Mouse (Mus musculus) MEL (cell line): Measurements from ENCODE around the gene Mbnl1. TPM values are rescaled to one million over a fixed set of nuclear protein-coding genes. Genes with fewer than 3 reads are reported as not detected.

ENCODE experiments used
- DNase-seq: peaks from one replicate; pipeline ENCODE4 v3.0.0; 2011; ENCODE audit warnings: low read depth, low spot score
- H3K27ac ChIP-seq: 2 replicates; pipeline ENCODE4 v1.5.1; 2012; ENCODE audit warnings: low read depth, mild to moderate bottlenecking, control low read depth, low read length, moderate library complexity; ENCODE audit not compliant: control insufficient read depth
- H3K27me3 ChIP-seq, 2 experiments: fragments of 150-350 bp in 1 of 2; sonication (generic) in 1 of 2; 2 replicates each; pipeline ENCODE4 v1.6.1; 2012; ENCODE audit warnings: low read length in 2 of 2, mild to moderate bottlenecking in 2 of 2, improper control_type of control experiment in 1 of 2, moderate library complexity in 1 of 2; ENCODE audit not compliant: insufficient read depth in 2 of 2, control insufficient read depth in 1 of 2
- H3K36me3 ChIP-seq, 2 experiments: 2 replicates each; pipeline ENCODE4 v1.6.1; 2012 to 2014; ENCODE audit warnings: low read length in 2 of 2, improper control_type of control experiment in 1 of 2, inconsistent platforms in 1 of 2, mild to moderate bottlenecking in 1 of 2; ENCODE audit not compliant: insufficient read depth in 2 of 2, control insufficient read depth in 1 of 2
- H3K4me1 ChIP-seq, 2 experiments: fragments of 150-350 bp in 1 of 2; sonication (generic) in 1 of 2; 2 replicates each; pipeline ENCODE4 v1.6.1; 2012; ENCODE audit warnings: low read length in 2 of 2, improper control_type of control experiment in 1 of 2, mild to moderate bottlenecking in 1 of 2; ENCODE audit not compliant: insufficient read depth in 2 of 2, control insufficient read depth in 1 of 2
- H3K4me3 ChIP-seq, 2 experiments: fragments of 150-350 bp in 1 of 2; sonication (generic) in 1 of 2; 2 replicates each; pipeline ENCODE4 v1.5.1; 2012; ENCODE audit warnings: low read depth in 2 of 2, low read length in 2 of 2, mild to moderate bottlenecking in 2 of 2, moderate library complexity in 2 of 2, control low read depth in 1 of 2, improper control_type of control experiment in 1 of 2; ENCODE audit not compliant: control insufficient read depth in 1 of 2, insufficient read depth in 1 of 2
- H3K79me2 ChIP-seq: 2 replicates; pipeline ENCODE4 v1.6.1; 2012; ENCODE audit warnings: mild to moderate bottlenecking, low read length, moderate library complexity; ENCODE audit not compliant: control insufficient read depth, poor library complexity, insufficient read depth
- H3K9ac ChIP-seq: 2 replicates; pipeline ENCODE4 v1.6.1; 2012; ENCODE audit warnings: low read depth, mild to moderate bottlenecking, control low read depth, low read length, moderate library complexity; ENCODE audit not compliant: control insufficient read depth, poor library complexity, severe bottlenecking
- H3K9me3 ChIP-seq: fragments of 150-350 bp; sonication (generic); replicated peaks from 2 replicates; pipeline ENCODE4 v1.6.1; 2012; ENCODE audit warnings: mild to moderate bottlenecking, low read length, improper control_type of control experiment, moderate library complexity; ENCODE audit not compliant: insufficient read depth
- BHLHE40 ChIP-seq: IDR thresholded peaks from 2 replicates; pipeline ENCODE4 v1.6.1; 2012; ENCODE audit warnings: low read depth, mild to moderate bottlenecking, inconsistent platforms, low read length, improper control_type of control experiment, borderline replicate concordance
- CHD1 ChIP-seq: IDR thresholded peaks from 2 replicates; pipeline ENCODE4 v1.6.1; 2012; ENCODE audit warnings: low read depth, mild to moderate bottlenecking, inconsistent platforms, low read length, improper control_type of control experiment
- ELF1 ChIP-seq: IDR thresholded peaks from 2 replicates; pipeline ENCODE4 v1.6.1; 2014; ENCODE audit warnings: low read depth, mild to moderate bottlenecking, inconsistent platforms, low read length, improper control_type of control experiment, moderate library complexity
- GABPA ChIP-seq: IDR thresholded peaks from 2 replicates; pipeline ENCODE4 v1.6.1; 2012; ENCODE audit warnings: low read depth, mild to moderate bottlenecking, inconsistent platforms, low read length, improper control_type of control experiment, moderate library complexity
- JUND ChIP-seq: IDR thresholded peaks from 2 replicates; pipeline ENCODE4 v1.6.1; 2011; ENCODE audit warnings: low read depth, mild to moderate bottlenecking, improper control_type of control experiment, low read length
- MAFK ChIP-seq: IDR thresholded peaks from 2 replicates; pipeline ENCODE4 v1.6.1; 2011; ENCODE audit warnings: low read depth, mild to moderate bottlenecking, low read length, improper control_type of control experiment, borderline replicate concordance
- MAZ ChIP-seq: IDR thresholded peaks from 2 replicates; pipeline ENCODE4 v1.6.1; 2012; ENCODE audit warnings: low read depth, mild to moderate bottlenecking, inconsistent platforms, low read length, improper control_type of control experiment
- MEF2A ChIP-seq: IDR thresholded peaks from 2 replicates; pipeline ENCODE4 v1.6.1; 2014; ENCODE audit warnings: low read depth, mild to moderate bottlenecking, inconsistent platforms, low read length, improper control_type of control experiment; ENCODE audit not compliant: poor library complexity, insufficient replicate concordance, severe bottlenecking; ENCODE audit errors: extremely low read depth
- MXI1 ChIP-seq: IDR thresholded peaks from 2 replicates; pipeline ENCODE4 v1.6.1; 2011; ENCODE audit warnings: mild to moderate bottlenecking, low read depth, low read length, improper control_type of control experiment
- MYC ChIP-seq: IDR thresholded peaks from 2 replicates; pipeline ENCODE4 v1.6.1; 2011; ENCODE audit warnings: low read depth, mild to moderate bottlenecking, low read length, improper control_type of control experiment, moderate library complexity
- NELFE ChIP-seq: IDR thresholded peaks from 2 replicates; pipeline ENCODE4 v1.6.1; 2011; ENCODE audit warnings: low read depth, low read length, improper control_type of control experiment
- NRF1 ChIP-seq: IDR thresholded peaks from 2 replicates; pipeline ENCODE4 v1.6.1; 2014; ENCODE audit warnings: low read depth, mild to moderate bottlenecking, inconsistent platforms, low read length, improper control_type of control experiment, moderate library complexity; ENCODE audit not compliant: poor library complexity, insufficient read depth, severe bottlenecking
- POLR2AphosphoS2 ChIP-seq: IDR thresholded peaks from 2 replicates; pipeline ENCODE4 v1.6.1; 2011; ENCODE audit warnings: low read length, improper control_type of control experiment
- RAD21 ChIP-seq: IDR thresholded peaks from 2 replicates; pipeline ENCODE4 v1.6.1; 2011; ENCODE audit warnings: mild to moderate bottlenecking, low read depth, low read length, improper control_type of control experiment
- RCOR1 ChIP-seq: IDR thresholded peaks from 2 replicates; pipeline ENCODE4 v1.6.1; 2012; ENCODE audit warnings: low read depth, mild to moderate bottlenecking, inconsistent platforms, low read length, improper control_type of control experiment
- SMC3 ChIP-seq: IDR thresholded peaks from 2 replicates; pipeline ENCODE4 v1.6.1; 2011; ENCODE audit warnings: low read depth, low read length, improper control_type of control experiment
- TAL1 ChIP-seq: IDR thresholded peaks from 2 replicates; pipeline ENCODE4 v1.6.1; 2012; ENCODE audit warnings: mild to moderate bottlenecking, inconsistent platforms, low read length, moderate library complexity, mixed read lengths
- TCF12 ChIP-seq: IDR thresholded peaks from 2 replicates; pipeline ENCODE4 v1.6.1; 2014; ENCODE audit warnings: low read depth, mild to moderate bottlenecking, inconsistent platforms, low read length, improper control_type of control experiment, moderate library complexity
- ZKSCAN1 ChIP-seq: IDR thresholded peaks from 2 replicates; pipeline ENCODE4 v1.6.1; 2012; ENCODE audit warnings: low read depth, mild to moderate bottlenecking, inconsistent platforms, low read length, improper control_type of control experiment, moderate library complexity
- ZNF384 ChIP-seq: IDR thresholded peaks from 2 replicates; pipeline ENCODE4 v1.6.1; 2012; ENCODE audit warnings: low read depth, mild to moderate bottlenecking, inconsistent platforms, low read length, improper control_type of control experiment
- polyA plus RNA-seq, 2 experiments: library from polyadenylated mRNA; stranded (reverse) in 1 of 2; unstranded in 1 of 2; fragments of >175 nt in 1 of 2; fragments of >200 nt in 1 of 2; gene quantifications; 2 replicates each; pipeline versions ENCODE4 v1.2.1 to v1.2.4; 2012; ENCODE audit warnings: low replicate concordance in 2 of 2, low read depth in 1 of 2; ENCODE audit not compliant: insufficient read length in 2 of 2, insufficient read depth in 1 of 2, missing spikeins in 1 of 2
- total RNA-seq: library from RNA; depleted of rRNA; stranded (reverse); fragments of 300-350 nt; gene quantifications from 2 replicates; pipeline ENCODE4 v1.2.3, GENCODE M21; 2012

Gene Mbnl1
- total and polyA plus RNA-seq, 3 experiments, result 250 to 371 (median 341) TPM

DNA sequence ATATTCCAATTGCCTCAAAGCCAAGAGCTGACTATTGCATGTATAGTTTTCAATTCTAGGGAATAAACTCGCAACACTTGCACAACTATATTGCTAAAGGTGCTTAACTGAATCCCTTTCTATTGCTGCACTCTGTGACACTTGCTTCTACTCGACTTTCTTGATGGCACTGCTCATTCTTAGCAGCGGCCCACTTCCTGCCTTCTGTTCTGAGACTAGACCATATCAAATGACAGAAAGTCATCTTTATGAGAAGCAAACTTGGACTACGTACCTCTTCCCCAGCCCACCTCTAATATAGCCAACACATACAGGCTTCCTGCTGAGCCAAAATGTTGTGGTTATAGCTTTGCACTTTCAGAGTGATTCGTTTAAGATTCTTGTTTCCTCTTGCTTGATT is 23.6 kb downstream of the Mbnl1 start:
- H3K4me1 ChIP-seq, result peaks cover 21 to 24% of the 10 kb centered on the region in 2 experiments
- H3K79me2 ChIP-seq, result peaks cover 40% of the 10 kb centered on the region
- no peak overlapping the region for H3K4me3 ChIP-seq
- H3K9ac ChIP-seq, result no peak overlapping the region
- H3K9me3 ChIP-seq, result no peaks in the 10 kb centered on the region
- no peak for DNase-seq
- H3K27me3 ChIP-seq, result no peaks in the 10 kb centered on the region
- TF ChIP-seq TAL1, result no peak
- TF ChIP-seq NRF1, result no peak
- no peak for TF ChIP-seq SMC3
- TF ChIP-seq POLR2AphosphoS2, result no peak
- H3K36me3 ChIP-seq, result peaks cover 12 to 42% of the 10 kb centered on the region in 2 experiments
- no peak overlapping the region for H3K27ac ChIP-seq

DNA sequence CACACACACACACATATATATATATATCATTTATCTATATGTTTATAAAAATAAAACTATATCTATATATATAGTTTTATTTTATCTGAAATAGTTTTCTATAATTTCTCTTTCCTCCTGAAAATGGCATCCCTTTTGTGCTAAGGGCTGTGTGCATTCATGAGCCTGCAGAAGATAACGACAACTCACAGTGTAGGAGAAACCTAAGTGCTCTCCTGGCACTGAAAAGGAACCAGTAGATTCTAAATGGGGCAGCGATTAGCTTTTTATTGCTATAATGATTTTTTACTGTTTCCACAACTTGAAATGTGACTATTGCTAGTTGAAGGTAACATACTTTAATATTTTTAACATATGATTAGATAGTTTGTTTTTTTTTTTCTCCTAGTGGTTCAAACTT is 25.5 kb downstream of the Mbnl1 start:
- Histone ChIP-seq H3K9me3 (no peaks in the 10 kb centered on the region), H3K27ac (peak overlapping the region; percentile 99), H3K79me2 (peaks cover 60% of the 10 kb centered on the region), H3K27me3 (no peaks in the 10 kb centered on the region), H3K4me1 (peaks cover 21 to 26% of the 10 kb centered on the region in 2 experiments), H3K4me3 (peak overlapping the region in 1 of 2 experiments; percentile 52; a peak in 2 of 4 replicates), H3K9ac (peak overlapping the region; percentile 98), H3K36me3 (peaks cover 12 to 46% of the 10 kb centered on the region in 2 experiments)
- DNase-seq, result peak; percentile 54
- TF ChIP-seq MYC (no peak), JUND (no peak), CHD1 (0 out of 2 replicates have a peak, but pooled peaks have one; percentile 50)

DNA sequence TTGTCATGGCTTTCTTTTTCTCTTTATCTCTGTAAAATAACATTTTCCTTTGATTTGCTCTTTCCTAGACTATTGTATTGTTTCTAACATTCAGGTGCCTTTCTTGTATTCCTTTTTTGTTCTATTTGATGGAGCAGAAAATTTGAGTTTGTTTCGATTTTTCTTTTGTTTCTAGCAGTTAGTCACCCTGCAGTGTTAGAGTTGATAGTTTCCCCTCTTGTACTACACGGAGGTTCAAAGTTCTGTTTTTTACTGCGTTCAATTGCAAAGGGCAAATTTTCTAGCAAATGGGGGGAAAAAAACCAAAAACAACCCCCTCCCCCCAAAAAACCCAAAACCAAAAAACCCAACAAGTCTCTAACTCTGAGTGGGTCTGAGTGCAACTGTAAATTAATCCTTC is 26.0 kb downstream of the Mbnl1 start:
- Histone ChIP-seq H3K9me3 (no peaks in the 10 kb centered on the region), H3K9ac (peak overlapping the region; percentile 98), H3K36me3 (peaks cover 14 to 49% of the 10 kb centered on the region in 2 experiments), H3K27ac (peak overlapping the region; percentile 99), H3K4me3 (peak overlapping the region; percentile 25 to 52), H3K79me2 (peaks cover 65% of the 10 kb centered on the region), H3K27me3 (no peaks in the 10 kb centered on the region), H3K4me1 (peaks cover 21 to 26% of the 10 kb centered on the region in 2 experiments)
- TF ChIP-seq MXI1 (0 out of 2 replicates have a peak, but pooled peaks have one; percentile 19), NRF1 (no peak)
- DNase-seq, result no peak

DNA sequence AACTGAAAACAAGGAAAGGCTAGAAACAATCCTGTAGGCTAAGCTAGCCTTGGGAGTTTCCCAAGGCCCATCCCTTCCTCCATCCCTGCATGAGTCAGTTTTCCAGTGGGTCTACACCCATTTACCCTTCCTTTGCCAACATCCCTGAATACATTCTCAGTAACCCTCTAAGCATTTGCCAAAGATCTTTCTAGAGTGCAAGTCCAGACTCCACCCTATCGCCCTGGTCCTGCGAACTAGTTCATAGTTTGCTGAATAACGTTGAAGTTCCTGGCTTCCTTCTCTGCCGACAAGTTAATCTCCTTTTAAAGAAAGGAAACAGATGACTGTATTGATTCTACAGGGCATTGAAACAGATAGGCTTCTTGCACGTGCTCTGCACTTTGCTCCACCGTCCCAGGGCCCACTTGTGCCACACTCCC is 26.5 kb downstream of the Mbnl1 start:
- peak; percentile 85 for DNase-seq
- peak overlapping the region; percentile 99 for H3K27ac ChIP-seq
- peaks cover 17 to 53% of the 10 kb centered on the region in 2 experiments for H3K36me3 ChIP-seq
- no peaks in the 10 kb centered on the region for H3K27me3 ChIP-seq
- no peaks in the 10 kb centered on the region for H3K9me3 ChIP-seq
- peak overlapping the region; percentile 98 for H3K9ac ChIP-seq
- H3K79me2 ChIP-seq, result peaks cover 67% of the 10 kb centered on the region
- H3K4me1 ChIP-seq, result peaks cover 21 to 27% of the 10 kb centered on the region in 2 experiments
- H3K4me3 ChIP-seq, result peak overlapping the region; percentile 25 to 52
- TF ChIP-seq RAD21 (no peak), CHD1 (no peak), MAFK (no peak), MAZ (no peak), TCF12 (peak; percentile 87), NELFE (no peak), MXI1 (peak; percentile 98), BHLHE40 (peak; percentile 99), ZKSCAN1 (no peak), ELF1 (no peak), RCOR1 (no peak), GABPA (peak; percentile 41; the same call in 1 of the 2 replicates), ZNF384 (no peak), MEF2A (no peak)
